Mouse (Mus musculus) bone marrow macrophage, adult 2 months (primary cell): ENCODE measurements around the gene Tax1bp3. TPM values are rescaled to one million over a fixed set of nuclear protein-coding genes. Genes with fewer than 3 reads are reported as not detected.

Experiments used
- H3K27ac ChIP-seq: 2 replicates; pipeline ENCODE4 v1.5.1; 2012; ENCODE audit warnings: low read depth, low read length; ENCODE audit not compliant: insufficient read depth
- H3K4me1 ChIP-seq: 2 replicates; pipeline ENCODE4 v1.6.1; 2012; ENCODE audit warnings: low read length; ENCODE audit not compliant: control insufficient read depth, insufficient read depth
- H3K4me3 ChIP-seq: 2 replicates; pipeline ENCODE4 v1.5.1; 2012; ENCODE audit warnings: mild to moderate bottlenecking, low read length, moderate library complexity; ENCODE audit not compliant: insufficient read depth
- CTCF ChIP-seq: IDR thresholded peaks from 2 replicates; pipeline ENCODE4 v1.5.1; 2012; ENCODE audit warnings: low read depth, mild to moderate bottlenecking, low read length, moderate library complexity
- POLR2A ChIP-seq: IDR thresholded peaks from 2 replicates; pipeline ENCODE4 v1.6.1; 2012; ENCODE audit warnings: mild to moderate bottlenecking, low read depth, low read length, borderline replicate concordance
- polyA plus RNA-seq: library from polyadenylated mRNA; stranded (reverse); fragments of >200 nt; gene quantifications from 2 replicates; pipeline ENCODE4 v1.2.4, GENCODE M21; 2012; ENCODE audit not compliant: missing spikeins, insufficient read depth, insufficient read length

Tax1bp3 gene
- polyA plus RNA-seq: 35.4 and 37.3 TPM in 2 replicates

GRCm38 (mm10) chr11:73176608-73177508 lies at the start of gene Tax1bp3, which contains the start of gene Emc6:
Tax1bp3 (plus strand) TSS chr11:73177083.
Emc6 (minus strand) TSS chr11:73177037.
- Histone ChIP-seq H3K4me1 (peaks cover 12% of the 10 kb centered on the region), H3K4me3 (peak within 1 kb of the TSS; percentile 99), H3K27ac (peak within 1 kb of the TSS; percentile 78)
- TF ChIP-seq POLR2A (0 out of 2 replicates have a peak, but pooled peaks have one; percentile 60), CTCF (no peak)

- peaks cover 46% of the 10 kb centered on the region for H3K4me1 ChIP-seq
- TF ChIP-seq POLR2A (no peak), CTCF (no peak)
- no peak overlapping the region for H3K27ac ChIP-seq
Observed at GRCm38 (mm10) chr11:73131020-73131419, 45.9 kb upstream of the Tax1bp3 start.

GRCm38 (mm10) chr11:73132999-73133398 lies 43.9 kb upstream of the Tax1bp3 start:
- H3K4me3 ChIP-seq: no peak overlapping the region
- H3K4me1 ChIP-seq: peaks cover 52% of the 10 kb centered on the region
- no peak overlapping the region for H3K27ac ChIP-seq
- TF ChIP-seq CTCF (no peak), POLR2A (no peak)

More at GRCm38 (mm10) chr11:73131020-73131419, 45.9 kb upstream of the Tax1bp3 start:
- H3K4me3 ChIP-seq: no peak overlapping the region

GRCm38 (mm10) chr11:73134222-73134621 lies 42.7 kb upstream of the Tax1bp3 start:
- Histone ChIP-seq H3K4me3 (no peak overlapping the region), H3K4me1 (peaks cover 43% of the 10 kb centered on the region), H3K27ac (no peak overlapping the region)
- TF ChIP-seq CTCF (no peak), POLR2A (no peak)

GRCm38 (mm10) chr11:73136587-73136986 lies 40.3 kb upstream of the Tax1bp3 start:
- TF ChIP-seq POLR2A: no peak
- TF ChIP-seq CTCF: no peak
- Histone ChIP-seq H3K4me3 (peak overlapping the region; percentile 92), H3K27ac (no peak overlapping the region), H3K4me1 (peaks cover 24% of the 10 kb centered on the region)

- H3K27ac ChIP-seq: peak overlapping the region; percentile 27
- no peak for TF ChIP-seq POLR2A
- TF ChIP-seq CTCF: no peak
Observed at GRCm38 (mm10) chr11:73137116-73137515, 39.8 kb upstream of the Tax1bp3 start.

GRCm38 (mm10) chr11:73137591-73138501 lies 39.0 kb upstream of the Tax1bp3 start, which contains the start of gene Haspin:
Haspin (minus strand) TSS chr11:73138294.
- Histone ChIP-seq H3K4me1 (peaks cover 23% of the 10 kb centered on the region), H3K4me3 (peak within 1 kb of the TSS; percentile 92), H3K27ac (peak within 1 kb of the TSS; percentile 27)
- peak; percentile 56; the same call in 1 of the 2 replicates for TF ChIP-seq CTCF
- no peak for TF ChIP-seq POLR2A

More at GRCm38 (mm10) chr11:73137116-73137515, 39.8 kb upstream of the Tax1bp3 start:
- Histone ChIP-seq H3K4me3 (peak overlapping the region; percentile 92), H3K4me1 (peaks cover 23% of the 10 kb centered on the region)

- Histone ChIP-seq H3K27ac (no peak overlapping the region), H3K4me1 (no peaks in the 10 kb centered on the region), H3K4me3 (no peak overlapping the region)
- TF ChIP-seq POLR2A: no peak
- TF ChIP-seq CTCF: no peak
Observed at GRCm38 (mm10) chr11:73144261-73144681, 32.6 kb upstream of the Tax1bp3 start.
